Mouse (Mus musculus): Measurements from ENCODE around the gene Wfikkn1. TPM values are rescaled to one million over a fixed set of nuclear protein-coding genes. Genes with fewer than 3 reads are reported as not detected.

Wfikkn1 gene
- 1.2 and 1.5 TPM in 2 replicates for total RNA-seq (2021)
- long read RNA-seq, experiment 1, partial matches to known transcripts, result 0 of 1 reads
- long read RNA-seq, experiment 1, other reads (novel, unspliced or antisense), result 1 of 1 reads
- long read RNA-seq, experiment 2, result 0 reads

GRCm38 (mm10) chr17:25880196-25880910 is at the start of gene Wfikkn1:
Gene Wfikkn1, minus strand, starts transcription at chr17:25880858.
- DNase-seq, result no peak

- DNase-seq, result peak; percentile 66
These were observed 44.7 kb upstream of the Wfikkn1 start for GRCm38 (mm10) chr17:25925348-25925747.

GRCm38 (mm10) chr17:25922120-25922519 is 41.5 kb upstream of the Wfikkn1 start:
- peak; percentile 16 for DNase-seq

GRCm38 (mm10) chr17:25919786-25920642 is 39.4 kb upstream of the Wfikkn1 start:
- peak; percentile 100 for DNase-seq

- peak; percentile 78 for DNase-seq
These were observed 38.6 kb upstream of the Wfikkn1 start, which contains the start of gene Rab40c for GRCm38 (mm10) chr17:25919144-25919785. Gene Rab40c, minus strand, starts transcription at chr17:25919727.

- DNase-seq, result no peak
These were observed 37.5 kb upstream of the Wfikkn1 start for GRCm38 (mm10) chr17:25918037-25918750.

- peak; percentile 79 for DNase-seq
These were observed 36.4 kb upstream of the Wfikkn1 start for GRCm38 (mm10) chr17:25916931-25917647.

GRCm38 (mm10) chr17:25914295-25914694 is 33.6 kb upstream of the Wfikkn1 start:
- no peak for DNase-seq

GRCm38 (mm10) chr17:25913877-25914275 is 33.2 kb upstream of the Wfikkn1 start:
- no peak for DNase-seq

- DNase-seq, result peak; percentile 42
These were observed 32.7 kb upstream of the Wfikkn1 start for GRCm38 (mm10) chr17:25913186-25913876.

- DNase-seq, result peak; percentile 80
These were observed 31.2 kb upstream of the Wfikkn1 start for GRCm38 (mm10) chr17:25911816-25912215.

- no peak for DNase-seq
These were observed 27.0 kb upstream of the Wfikkn1 start for GRCm38 (mm10) chr17:25907640-25908039.

- DNase-seq, result no peak
These were observed 22.4 kb upstream of the Wfikkn1 start for GRCm38 (mm10) chr17:25903061-25903460.

- no peak for DNase-seq
These were observed 19.5 kb upstream of the Wfikkn1 start for GRCm38 (mm10) chr17:25900193-25900592.

- no peak for DNase-seq
These were observed 15.2 kb upstream of the Wfikkn1 start for GRCm38 (mm10) chr17:25895891-25896290.

GRCm38 (mm10) chr17:25895415-25895814 is 14.8 kb upstream of the Wfikkn1 start:
- DNase-seq, result peak; percentile 37

- DNase-seq, result peak; percentile 88
These were observed 13.4 kb upstream of the Wfikkn1 start for GRCm38 (mm10) chr17:25893975-25894617.

- no peak for DNase-seq
These were observed 8.2 kb upstream of the Wfikkn1 start for GRCm38 (mm10) chr17:25888837-25889236.

GRCm38 (mm10) chr17:25887467-25887866 is 6.8 kb upstream of the Wfikkn1 start:
- no peak for DNase-seq

- DNase-seq, result no peak
These were observed 6.1 kb upstream of the Wfikkn1 start for GRCm38 (mm10) chr17:25886806-25887205.

All from adrenal gland, postnatal 14 days (tissue).